Mouse (Mus musculus) heart, embryonic 15.5 days (tissue): ENCODE measurements at regions not wholly inside any gene's neighbourhood (a gene's known extent, or its start where the extent isn't known, plus 50 kb on each side); places are given as distances from the start of the nearest gene placed in this dataset.
A peak's percentile ranks its signal among the peaks of the same experiment; 100 is the strongest.

Source experiments
- ATAC-seq: fragments of 200-750 bp; cut with Nextera tagmentation; replicated peaks from 2 replicates; pipeline ENCODE4 v1.8.0; 2017; ENCODE audit warnings: low read depth, moderate TSS enrichment; ENCODE audit not compliant: insufficient number of reproducible peaks, insufficient read depth, low FRiP score
- H3K27ac ChIP-seq: fragments of 300-500 bp; sonication (generic); 2 replicates; pipeline ENCODE4 v1.5.1; 2015; ENCODE audit warnings: mild to moderate bottlenecking, inconsistent platforms
- H3K27me3 ChIP-seq: fragments of 300-500 bp; sonication (generic); 2 replicates; pipeline ENCODE4 v1.6.1; 2015; ENCODE audit warnings: inconsistent platforms
- H3K36me3 ChIP-seq: fragments of 300-500 bp; sonication (generic); 2 replicates; pipeline ENCODE4 v1.6.1; 2015; ENCODE audit warnings: mild to moderate bottlenecking, inconsistent platforms
- H3K4me1 ChIP-seq: fragments of 300-500 bp; sonication (generic); replicated peaks from 2 replicates; pipeline ENCODE4 v1.6.1; 2015; ENCODE audit warnings: inconsistent platforms
- H3K4me2 ChIP-seq: fragments of 300-500 bp; sonication (generic); 2 replicates; pipeline ENCODE4 v1.6.1; 2015; ENCODE audit warnings: inconsistent platforms, mild to moderate bottlenecking, moderate library complexity
- H3K4me3 ChIP-seq: fragments of 300-500 bp; sonication (generic); 2 replicates; pipeline ENCODE4 v1.5.1; 2015; ENCODE audit warnings: mild to moderate bottlenecking, inconsistent platforms
- H3K9ac ChIP-seq: fragments of 300-500 bp; sonication (generic); 2 replicates; pipeline ENCODE4 v1.6.1; 2015; ENCODE audit warnings: mild to moderate bottlenecking, inconsistent platforms
- H3K9me3 ChIP-seq: fragments of 300-500 bp; sonication (generic); replicated peaks from 2 replicates; pipeline ENCODE4 v1.6.1; 2016; ENCODE audit warnings: inconsistent platforms
- WGBS: fragments of 180-500 bp; shearing (Covaris S2); methylation state at CpG from one replicate; pipeline ENCODE4 v1.1.7; 2015; ENCODE audit warnings: mixed read lengths; 5-methylcytosine and 5-hydroxymethylcytosine counted together

DNA sequence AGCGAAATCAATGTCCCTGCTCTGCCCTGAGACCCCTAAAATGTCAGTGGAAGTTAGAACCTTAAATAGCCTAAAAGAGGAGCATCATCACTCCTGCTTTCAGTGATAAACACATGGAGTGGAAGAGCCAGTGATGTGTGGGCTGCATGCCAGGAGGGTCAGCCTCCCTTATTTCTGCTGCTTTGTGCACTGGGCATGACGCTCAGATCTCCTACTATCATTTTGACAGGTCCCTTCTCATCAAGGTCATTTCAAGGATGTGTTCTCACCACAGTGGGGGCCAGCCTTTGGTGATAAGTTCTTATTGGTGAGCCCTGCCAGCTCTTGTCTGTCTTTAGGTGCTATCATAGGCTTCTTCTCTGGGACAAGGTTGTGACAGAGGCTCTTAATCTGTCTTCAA is 215.5 kb upstream of the Dynlrb2 start:
- Histone ChIP-seq H3K4me3 (no peak overlapping the region), H3K27ac (no peak overlapping the region), H3K4me1 (peaks cover 5% of the 10 kb centered on the region; the same call in 1 of the 2 replicates), H3K9me3 (no peaks in the 10 kb centered on the region), H3K36me3 (no peaks in the 10 kb centered on the region), H3K27me3 (no peaks in the 10 kb centered on the region), H3K9ac (no peak overlapping the region), H3K4me2 (no peak overlapping the region)
- whole genome bisulfite sequencing = 22% methylated on average over 2 of the region's 2 CpGs
- ATAC-seq = peak; percentile 39; the same call in 1 of the 2 replicates

DNA sequence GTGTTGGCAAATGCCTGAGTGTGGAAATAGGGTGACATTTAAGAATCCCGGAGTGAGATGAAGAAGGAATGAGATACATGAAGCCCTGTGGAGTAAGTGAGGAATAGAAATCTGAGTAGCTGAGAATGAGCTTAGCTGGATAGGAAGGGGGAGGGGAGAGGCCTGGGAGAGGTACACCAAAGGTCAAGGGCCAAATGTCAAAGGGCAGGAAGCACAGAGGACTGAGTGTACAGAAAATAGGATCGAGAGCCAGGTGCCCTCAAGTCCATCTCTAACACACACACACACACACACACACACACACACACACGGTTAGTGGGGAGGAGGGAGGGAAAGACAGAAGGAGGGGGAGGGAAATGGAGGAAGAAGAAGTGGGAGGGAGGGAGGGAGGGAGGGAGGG is 220.8 kb upstream of the Dynlrb2 start:
- Histone ChIP-seq H3K9me3 (no peaks in the 10 kb centered on the region), H3K27ac (no peak overlapping the region), H3K27me3 (no peaks in the 10 kb centered on the region), H3K36me3 (no peaks in the 10 kb centered on the region), H3K4me1 (peaks cover 1% of the 10 kb centered on the region; the same call in 1 of the 2 replicates), H3K9ac (no peak overlapping the region), H3K4me2 (no peak overlapping the region), H3K4me3 (no peak overlapping the region)
- ATAC-seq = no peak
- 32% methylated on average over 2 of the region's 3 CpGs for WGBS

DNA sequence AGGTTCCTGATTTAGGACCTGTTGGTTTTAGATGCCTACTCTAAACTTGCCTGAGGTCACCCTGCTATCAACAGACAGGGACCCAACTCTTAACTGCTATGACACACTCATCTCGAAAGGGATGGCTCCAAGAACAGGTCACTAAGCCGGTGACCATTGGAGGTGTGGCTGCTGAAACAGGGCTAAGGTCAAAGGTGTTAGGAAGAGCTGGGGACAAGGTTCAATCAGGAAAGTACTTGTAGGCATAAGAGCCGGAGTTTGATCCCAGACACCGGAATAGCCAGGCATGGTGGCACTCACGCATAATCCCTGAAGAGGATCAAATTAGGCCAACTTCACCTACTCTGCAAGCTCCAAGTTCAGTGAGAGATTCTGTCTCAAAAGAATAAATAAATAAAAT is 222.4 kb upstream of the Dynlrb2 start:
- no peak overlapping the region for H3K27ac ChIP-seq
- H3K9ac ChIP-seq = no peak overlapping the region
- WGBS = 84% methylated on average over 5 of the region's 5 CpGs
- no peaks in the 10 kb centered on the region for H3K9me3 ChIP-seq
- H3K4me2 ChIP-seq = no peak overlapping the region
- ATAC-seq = no peak
- no peaks in the 10 kb centered on the region for H3K36me3 ChIP-seq
- H3K4me3 ChIP-seq = no peak overlapping the region
- H3K27me3 ChIP-seq = no peaks in the 10 kb centered on the region
- H3K4me1 ChIP-seq = no peaks in the 10 kb centered on the region

DNA sequence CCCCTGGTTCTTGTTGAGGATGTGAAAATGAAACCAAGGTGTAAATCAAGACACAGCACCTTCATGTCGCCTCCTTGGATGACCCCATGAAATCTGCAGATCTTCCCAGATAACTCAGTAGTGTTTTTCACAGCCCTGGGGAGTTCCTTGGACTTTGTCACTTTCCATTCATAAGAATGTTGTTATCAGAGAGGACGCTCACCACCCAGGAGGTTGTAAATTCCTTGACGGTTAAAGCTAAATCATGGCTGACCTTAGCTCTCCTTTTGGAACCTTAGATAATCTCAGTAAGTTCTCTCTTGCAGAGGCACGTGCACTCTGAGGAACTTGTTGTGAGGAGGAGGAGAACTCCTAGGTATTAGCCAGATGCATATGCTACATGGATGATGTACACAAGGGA is 229.8 kb upstream of the Dynlrb2 start:
- no peaks in the 10 kb centered on the region for H3K4me1 ChIP-seq
- no peak overlapping the region for H3K27ac ChIP-seq
- no peak for ATAC-seq
- H3K36me3 ChIP-seq = no peaks in the 10 kb centered on the region
- H3K9ac ChIP-seq = no peak overlapping the region
- H3K4me2 ChIP-seq = no peak overlapping the region
- no peak overlapping the region for H3K4me3 ChIP-seq
- H3K9me3 ChIP-seq = no peaks in the 10 kb centered on the region
- 42% methylated on average over 4 of the region's 4 CpGs for WGBS
- H3K27me3 ChIP-seq = no peaks in the 10 kb centered on the region

DNA sequence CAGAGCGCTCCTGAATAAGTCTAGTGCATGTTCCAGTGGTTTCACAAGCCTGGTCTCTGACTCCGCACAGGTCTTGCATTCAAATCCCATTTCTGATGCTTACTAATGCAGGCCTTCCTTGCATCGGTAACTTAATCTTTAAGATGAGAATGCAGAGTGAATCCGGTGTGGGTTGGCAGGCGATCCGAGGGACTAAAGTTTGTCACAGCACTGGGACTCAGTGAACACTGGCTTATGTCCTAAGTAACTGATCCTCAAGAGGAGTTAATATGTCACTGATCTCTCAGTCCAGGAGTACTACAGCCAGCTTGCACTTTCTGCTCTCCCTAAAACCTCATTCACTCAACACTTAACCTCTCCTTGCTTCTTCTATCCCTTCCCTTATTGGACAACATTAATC is 233.5 kb upstream of the Dynlrb2 start:
- 88% methylated on average over 6 of the region's 6 CpGs for WGBS
- no peak overlapping the region for H3K27ac ChIP-seq
- no peaks in the 10 kb centered on the region; the same call in 1 of the 2 replicates for H3K4me1 ChIP-seq
- H3K36me3 ChIP-seq = no peaks in the 10 kb centered on the region
- H3K9me3 ChIP-seq = no peaks in the 10 kb centered on the region
- no peaks in the 10 kb centered on the region for H3K27me3 ChIP-seq
- H3K9ac ChIP-seq = no peak overlapping the region
- no peak for ATAC-seq
- H3K4me2 ChIP-seq = no peak overlapping the region
- H3K4me3 ChIP-seq = no peak overlapping the region

DNA sequence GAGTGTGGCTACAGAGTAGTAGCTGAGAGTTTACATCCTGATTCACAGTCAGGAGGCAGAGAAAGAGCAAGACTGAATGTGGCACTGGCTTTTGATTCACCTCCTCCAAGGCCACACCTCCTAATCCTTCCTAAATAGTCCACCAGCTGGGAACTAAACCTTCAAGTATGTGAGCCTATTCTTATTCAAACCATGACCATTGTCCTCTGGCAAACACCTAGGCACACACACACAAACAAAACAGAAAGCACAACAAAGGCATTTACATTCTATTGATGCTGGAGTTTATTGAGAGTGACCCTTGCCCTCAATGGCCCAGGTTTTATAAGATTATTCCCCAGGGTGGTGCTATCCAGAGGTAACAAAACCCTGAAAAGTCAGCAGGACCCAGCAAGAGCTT is 235.4 kb upstream of the Dynlrb2 start:
- no peaks in the 10 kb centered on the region for H3K9me3 ChIP-seq
- no peak overlapping the region for H3K27ac ChIP-seq
- no peak for ATAC-seq
- no peaks in the 10 kb centered on the region; the same call in 1 of the 2 replicates for H3K4me1 ChIP-seq
- H3K4me3 ChIP-seq = no peak overlapping the region
- H3K9ac ChIP-seq = no peak overlapping the region
- no peaks in the 10 kb centered on the region for H3K27me3 ChIP-seq
- no peaks in the 10 kb centered on the region for H3K36me3 ChIP-seq
- H3K4me2 ChIP-seq = no peak overlapping the region

DNA sequence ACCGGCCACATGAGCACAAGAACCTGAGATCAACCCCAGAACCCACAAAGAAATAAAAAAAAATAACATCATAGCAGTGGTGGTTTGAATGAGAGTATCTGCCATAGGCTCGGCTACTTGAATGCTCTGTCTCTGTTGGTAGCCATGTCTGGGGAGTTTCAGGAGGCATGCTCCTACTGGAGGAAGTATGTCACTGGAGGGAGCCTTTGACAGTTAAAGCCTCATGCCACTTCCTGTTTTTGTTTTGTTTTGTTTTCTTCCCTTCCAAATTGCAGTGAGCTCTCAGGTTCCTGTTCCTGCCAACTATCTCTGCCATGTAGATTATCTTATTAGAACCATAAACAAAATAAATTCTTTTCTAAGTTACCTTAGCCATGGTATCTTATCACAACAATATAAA is 236.1 kb upstream of the Dynlrb2 start:
- H3K9me3 ChIP-seq = no peaks in the 10 kb centered on the region
- H3K4me3 ChIP-seq = no peak overlapping the region
- WGBS = 83% methylated on average over 2 of the region's 2 CpGs
- no peaks in the 10 kb centered on the region for H3K27me3 ChIP-seq
- no peak overlapping the region for H3K27ac ChIP-seq
- H3K9ac ChIP-seq = no peak overlapping the region
- no peak for ATAC-seq
- no peaks in the 10 kb centered on the region for H3K36me3 ChIP-seq
- no peaks in the 10 kb centered on the region; the same call in 1 of the 2 replicates for H3K4me1 ChIP-seq
- no peak overlapping the region for H3K4me2 ChIP-seq

DNA sequence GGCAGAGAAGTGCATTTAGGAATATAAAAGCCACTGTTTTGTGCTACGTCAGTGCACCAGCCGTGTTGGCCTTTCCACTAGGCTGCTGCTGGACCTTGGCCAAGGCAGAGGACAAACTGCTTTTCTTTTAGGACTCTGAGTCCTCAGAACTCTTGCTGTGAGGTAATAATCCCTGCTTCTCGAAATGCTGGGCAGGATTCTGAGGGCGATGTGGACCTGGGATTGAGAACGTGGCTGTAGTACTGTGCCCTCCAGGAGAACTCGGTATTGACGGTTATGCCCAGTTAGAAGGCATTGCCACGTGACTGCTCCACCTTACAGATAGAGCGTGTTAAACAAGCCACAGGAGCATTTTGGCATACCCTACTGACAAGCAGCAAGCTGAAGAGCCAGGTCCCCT is 236.6 kb upstream of the Dynlrb2 start:
- H3K4me1 ChIP-seq = no peaks in the 10 kb centered on the region; the same call in 1 of the 2 replicates
- no peaks in the 10 kb centered on the region for H3K9me3 ChIP-seq
- no peak overlapping the region for H3K9ac ChIP-seq
- no peak overlapping the region for H3K27ac ChIP-seq
- H3K36me3 ChIP-seq = no peaks in the 10 kb centered on the region
- no peak overlapping the region for H3K4me3 ChIP-seq
- H3K4me2 ChIP-seq = no peak overlapping the region
- H3K27me3 ChIP-seq = no peaks in the 10 kb centered on the region
- 66% methylated on average over 9 of the region's 9 CpGs for WGBS
- ATAC-seq = no peak

DNA sequence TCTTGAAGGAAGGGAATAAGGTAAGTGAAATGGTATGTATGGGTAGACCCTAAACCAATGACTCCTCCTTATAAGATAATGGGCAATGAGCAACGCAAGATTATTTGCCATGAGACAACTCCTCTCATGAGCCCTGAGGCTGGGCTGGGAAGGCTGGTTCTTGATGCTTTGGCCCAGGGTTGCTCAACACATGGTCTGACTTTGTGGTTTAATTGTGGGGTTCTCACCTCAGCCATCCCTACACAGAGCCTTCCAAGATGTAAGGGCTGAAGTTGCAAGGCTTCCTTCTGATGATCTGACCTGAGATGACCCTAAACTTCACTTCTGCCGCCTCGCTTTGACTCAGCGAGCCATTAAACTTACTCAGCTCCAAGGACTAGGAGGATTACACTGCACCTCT is 237.8 kb upstream of the Dynlrb2 start:
- WGBS = 87% methylated on average over 4 of the region's 4 CpGs
- Histone ChIP-seq H3K9me3 (no peaks in the 10 kb centered on the region), H3K27ac (no peak overlapping the region), H3K27me3 (no peaks in the 10 kb centered on the region), H3K4me2 (no peak overlapping the region), H3K4me1 (peaks cover 5% of the 10 kb centered on the region), H3K9ac (no peak overlapping the region), H3K4me3 (no peak overlapping the region), H3K36me3 (no peaks in the 10 kb centered on the region)
- no peak for ATAC-seq

DNA sequence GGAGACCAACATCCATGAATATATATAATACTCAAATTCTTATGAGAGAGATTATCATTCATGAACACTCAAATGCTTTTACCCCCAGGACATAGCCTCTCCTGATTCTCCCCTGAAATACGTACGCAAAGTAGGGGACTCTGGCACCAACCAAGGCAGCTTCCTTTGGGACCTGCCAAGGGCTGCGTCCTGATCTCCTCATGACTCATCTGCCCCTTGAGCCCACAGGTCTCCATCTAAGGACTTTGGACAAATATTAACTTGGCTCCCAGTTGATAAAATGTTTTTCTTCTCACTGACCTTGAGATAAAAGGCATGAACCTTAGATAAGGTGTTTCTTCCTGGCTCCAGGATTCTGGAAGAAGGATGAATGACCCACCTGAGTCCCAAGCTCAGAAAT is 239.2 kb upstream of the Dynlrb2 start:
- peaks cover 7% of the 10 kb centered on the region for H3K4me1 ChIP-seq
- no peak overlapping the region for H3K27ac ChIP-seq
- no peak overlapping the region for H3K9ac ChIP-seq
- no peak overlapping the region for H3K4me3 ChIP-seq
- no peaks in the 10 kb centered on the region for H3K9me3 ChIP-seq
- no peak for ATAC-seq
- no peaks in the 10 kb centered on the region for H3K36me3 ChIP-seq
- H3K27me3 ChIP-seq = no peaks in the 10 kb centered on the region
- WGBS = 66% methylated on average over 3 of the region's 3 CpGs
- no peak overlapping the region for H3K4me2 ChIP-seq

DNA sequence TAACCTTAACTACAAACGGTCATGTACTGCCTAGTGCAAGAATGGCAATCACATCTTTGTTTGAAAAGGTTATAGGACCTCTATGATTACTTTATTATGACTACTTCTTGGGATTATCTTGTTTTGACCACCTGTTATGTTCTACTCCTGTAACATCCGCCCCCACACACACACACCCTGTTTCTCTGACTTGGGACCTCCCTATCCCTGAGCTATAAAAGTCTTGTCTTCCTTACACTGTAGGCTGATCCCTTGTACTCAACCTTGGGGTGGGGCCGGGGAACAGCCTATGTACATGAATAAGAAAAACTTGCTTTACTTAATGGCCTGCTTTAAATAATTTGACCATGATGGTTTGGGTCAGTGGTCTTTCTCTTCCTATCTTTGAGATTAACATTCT is 240.7 kb upstream of the Dynlrb2 start:
- no peak overlapping the region for H3K4me3 ChIP-seq
- ATAC-seq = no peak
- H3K36me3 ChIP-seq = no peaks in the 10 kb centered on the region
- H3K4me2 ChIP-seq = no peak overlapping the region
- H3K4me1 ChIP-seq = peaks cover 7% of the 10 kb centered on the region
- no peak overlapping the region for H3K27ac ChIP-seq
- no peaks in the 10 kb centered on the region for H3K9me3 ChIP-seq
- no peaks in the 10 kb centered on the region for H3K27me3 ChIP-seq
- H3K9ac ChIP-seq = no peak overlapping the region
- WGBS = 87% methylated on average over 3 of the region's 3 CpGs

DNA sequence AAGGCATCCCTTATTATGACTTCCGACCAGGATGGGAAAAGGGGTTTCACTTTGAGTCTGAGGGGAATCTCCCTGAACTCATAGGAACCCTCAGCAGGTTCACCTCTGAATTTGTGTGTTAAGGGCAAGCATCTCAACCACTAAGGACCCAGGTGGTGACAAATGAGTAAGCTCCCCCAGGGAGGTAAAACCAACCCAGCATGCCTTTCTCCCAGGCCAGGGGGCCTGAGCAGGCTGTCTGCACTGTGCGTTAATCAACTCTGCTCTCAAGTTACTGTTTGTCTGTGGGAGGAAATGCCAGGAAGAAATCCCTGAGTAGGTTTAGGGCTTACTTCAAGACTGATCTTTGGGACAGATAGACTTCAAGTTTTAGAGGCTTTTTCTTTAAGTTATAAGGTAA is 243.5 kb upstream of the Dynlrb2 start:
- Histone ChIP-seq H3K27ac (no peak overlapping the region), H3K9me3 (no peaks in the 10 kb centered on the region), H3K4me1 (peaks cover 7% of the 10 kb centered on the region), H3K4me3 (no peak overlapping the region), H3K27me3 (no peaks in the 10 kb centered on the region), H3K4me2 (no peak overlapping the region), H3K36me3 (no peaks in the 10 kb centered on the region), H3K9ac (no peak overlapping the region)
- 37% methylated on average over 2 of the region's 2 CpGs for WGBS
- no peak for ATAC-seq
